Mouse (Mus musculus) heart, adult 9 months (tissue): ENCODE measurements around the gene Gm3336.
A peak's percentile ranks its signal among the peaks of the same experiment; 100 is the strongest.

Experiments used
- DNase-seq, 2 experiments: peaks; one replicate each; pipeline ENCODE4 v3.0.0; 2022; ENCODE audit warnings: low spot score in 2 of 2

The Gm3336 gene

GRCm38 (mm10) chr8:70695318-70696018 lies 22.9 kb upstream of the Gm3336 start:
- peak in 1 of 2 experiments; percentile 46 for DNase-seq

- peak in 1 of 2 experiments; percentile 73 for DNase-seq
Measured at GRCm38 (mm10) chr8:70696019-70696885, 22.1 kb upstream of the Gm3336 start.

- DNase-seq = no peak
Measured at GRCm38 (mm10) chr8:70696946-70697345, 21.4 kb upstream of the Gm3336 start.

- no peak for DNase-seq
Measured at GRCm38 (mm10) chr8:70697366-70698250, 20.7 kb upstream of the Gm3336 start.

DNA sequence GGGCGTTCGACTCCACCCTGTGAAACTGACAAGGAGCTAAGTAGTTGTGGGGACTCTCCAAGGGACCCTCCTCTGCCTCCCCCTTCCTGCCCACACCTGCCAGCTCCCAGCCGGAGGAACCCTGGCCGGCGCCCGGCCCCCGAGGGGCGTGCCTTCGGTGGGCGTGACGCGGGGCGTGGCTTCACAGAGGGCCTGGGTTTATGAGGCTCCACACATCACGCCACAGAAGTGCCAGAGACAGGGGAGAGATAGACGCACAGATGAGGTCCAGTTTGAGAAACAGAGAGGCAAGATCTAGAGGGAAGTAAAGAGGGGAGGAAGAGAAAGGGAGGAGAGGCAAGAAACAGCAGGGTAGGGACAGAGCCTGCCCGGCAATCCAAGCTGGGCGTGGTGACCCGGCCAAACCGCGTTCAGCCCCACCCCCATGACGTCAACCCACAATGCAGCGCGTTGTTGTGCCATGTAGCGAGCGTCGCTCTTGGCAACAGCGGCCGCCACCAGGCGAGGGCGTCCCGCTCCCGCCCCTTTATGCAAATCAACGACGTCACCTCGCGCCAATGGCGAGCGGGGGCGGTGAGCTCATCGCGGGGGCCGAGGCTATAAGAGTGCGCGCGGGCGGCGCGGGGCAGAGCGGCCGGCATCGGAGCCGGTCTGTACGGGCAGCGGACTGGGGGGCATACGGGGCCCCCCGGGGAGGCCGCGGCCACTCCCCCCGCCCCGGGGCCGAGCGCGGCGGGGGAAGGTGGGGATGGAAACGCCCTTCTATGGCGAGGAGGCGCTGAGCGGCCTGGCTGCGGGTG lies 19.8 kb upstream of the Gm3336 start, which contains the start of gene Jund:
TSS of gene Jund (plus strand) at position 640 of the 800 bp plus-strand sequence.
- peak; percentile 99 for DNase-seq

DNA sequence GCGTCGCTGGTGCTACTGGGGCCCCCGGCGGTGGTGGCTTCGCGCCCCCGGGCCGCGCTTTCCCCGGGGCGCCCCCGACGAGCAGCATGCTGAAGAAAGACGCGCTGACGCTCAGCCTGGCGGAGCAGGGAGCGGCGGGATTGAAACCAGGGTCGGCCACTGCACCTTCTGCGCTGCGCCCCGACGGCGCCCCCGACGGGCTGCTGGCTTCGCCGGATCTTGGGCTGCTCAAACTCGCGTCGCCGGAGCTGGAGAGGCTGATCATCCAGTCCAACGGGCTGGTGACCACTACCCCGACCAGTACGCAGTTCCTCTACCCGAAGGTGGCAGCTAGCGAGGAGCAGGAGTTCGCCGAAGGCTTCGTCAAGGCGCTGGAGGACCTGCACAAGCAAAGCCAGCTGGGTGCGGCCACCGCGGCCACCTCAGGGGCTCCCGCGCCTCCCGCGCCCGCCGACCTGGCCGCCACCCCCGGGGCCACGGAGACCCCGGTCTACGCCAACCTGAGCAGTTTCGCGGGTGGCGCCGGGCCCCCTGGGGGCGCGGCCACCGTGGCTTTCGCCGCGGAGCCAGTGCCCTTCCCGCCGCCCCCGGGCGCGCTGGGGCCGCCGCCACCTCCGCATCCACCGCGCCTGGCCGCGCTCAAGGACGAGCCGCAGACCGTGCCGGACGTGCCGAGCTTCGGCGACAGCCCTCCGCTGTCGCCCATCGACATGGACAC lies 19.1 kb upstream of the Gm3336 start:
- peak; percentile 66 to 72 for DNase-seq

DNA sequence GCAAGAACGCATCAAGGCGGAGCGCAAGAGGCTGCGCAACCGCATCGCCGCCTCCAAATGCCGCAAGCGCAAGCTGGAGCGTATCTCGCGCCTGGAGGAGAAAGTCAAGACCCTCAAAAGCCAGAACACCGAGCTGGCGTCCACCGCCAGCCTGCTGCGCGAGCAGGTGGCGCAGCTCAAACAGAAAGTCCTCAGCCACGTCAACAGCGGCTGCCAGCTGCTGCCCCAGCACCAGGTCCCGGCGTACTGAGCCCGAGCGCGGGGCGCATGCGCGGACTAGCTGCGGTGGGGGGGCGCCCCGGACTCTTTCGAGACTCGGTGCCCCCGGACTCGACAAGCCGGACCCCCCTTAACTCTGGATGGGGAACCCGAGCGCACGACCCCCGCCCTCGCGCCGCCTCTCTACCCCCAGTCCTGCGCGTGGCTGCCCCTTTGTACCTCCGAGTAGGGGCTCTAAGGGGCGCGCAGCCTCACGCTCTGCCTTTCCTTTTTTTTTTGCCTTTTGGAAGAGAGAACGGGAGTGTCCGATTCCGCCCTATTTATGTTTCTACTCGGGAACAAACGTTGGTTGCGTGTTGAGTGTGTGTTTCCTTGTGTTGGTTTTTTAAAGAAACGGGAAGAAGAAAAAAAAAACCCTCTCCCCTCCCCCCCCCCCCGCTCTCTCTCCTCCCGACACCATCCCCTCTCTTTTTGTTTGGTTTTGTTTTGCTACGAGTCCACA lies 18.3 kb upstream of the Gm3336 start:
- DNase-seq = peak; percentile 84 to 85

- DNase-seq = peak; percentile 87 to 89
Measured at GRCm38 (mm10) chr8:70700555-70700922, 17.8 kb upstream of the Gm3336 start.

DNA sequence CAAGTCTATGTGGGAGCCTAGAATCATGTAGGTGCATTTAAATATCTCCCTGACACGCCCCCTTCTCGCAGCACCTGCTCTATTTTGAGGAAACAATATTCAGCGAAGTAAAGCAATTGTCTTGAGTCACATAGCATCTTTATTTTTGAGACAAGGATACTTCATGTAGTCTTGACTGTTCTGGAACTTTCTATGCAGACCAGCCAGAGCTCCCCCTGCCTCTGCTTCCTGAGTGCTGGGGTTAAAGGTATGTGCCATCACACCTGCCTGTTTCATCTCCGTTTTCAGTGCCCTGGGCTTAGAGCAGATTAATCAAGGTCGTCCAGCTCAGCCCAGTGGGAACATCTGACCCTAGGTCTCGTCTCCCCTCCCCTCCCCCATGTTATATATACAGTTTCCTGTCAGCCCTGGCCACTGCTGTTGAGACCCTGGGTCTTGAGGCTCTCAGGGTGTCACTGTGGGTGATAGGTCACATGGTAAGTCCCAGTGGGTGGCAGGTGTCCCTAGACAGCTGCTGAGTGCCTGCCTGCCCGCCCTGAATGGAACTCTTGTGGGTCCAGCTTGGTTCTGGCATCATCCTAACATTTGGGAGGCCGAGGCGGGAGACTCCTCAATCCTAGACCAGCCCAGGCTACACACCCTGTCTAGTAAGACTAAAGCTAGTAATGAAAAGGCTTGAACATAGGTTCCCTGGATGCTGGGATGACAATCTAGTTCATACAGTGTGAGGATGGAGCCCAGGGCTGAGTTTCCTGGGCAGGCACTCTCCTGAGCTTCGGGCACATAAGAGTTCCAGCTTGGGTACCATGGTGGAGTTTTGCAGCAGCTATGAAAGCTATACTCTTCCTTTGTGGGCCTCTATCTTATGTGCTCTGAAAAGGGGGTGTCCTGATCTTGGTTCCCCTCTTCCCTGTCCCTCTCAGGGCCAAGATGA lies 17.0 kb upstream of the Gm3336 start:
- no peak for DNase-seq

- DNase-seq = peak in 1 of 2 experiments; percentile 38
Measured at GRCm38 (mm10) chr8:70701982-70702841, 16.1 kb upstream of the Gm3336 start.

DNA sequence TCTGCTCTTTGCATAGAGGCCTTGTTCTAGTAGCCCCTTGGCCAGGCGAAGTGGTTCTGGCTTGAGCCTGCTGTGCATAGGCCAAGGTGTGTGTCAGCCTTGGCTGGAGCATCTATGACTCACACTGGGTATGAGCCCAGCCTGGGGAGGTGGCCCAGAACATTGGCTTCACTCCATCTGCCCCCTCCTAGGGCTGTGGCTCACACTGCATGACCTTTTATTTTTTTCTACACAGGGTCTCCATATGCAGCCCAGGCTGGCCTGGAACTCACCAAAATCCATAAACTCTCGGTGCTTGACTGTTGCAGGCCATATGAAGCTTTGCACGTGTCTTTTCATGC lies 15.5 kb upstream of the Gm3336 start:
- peak; percentile 83 to 89 for DNase-seq

GRCm38 (mm10) chr8:70703287-70703686 lies 15.1 kb upstream of the Gm3336 start, which contains the start of gene Iqcn:
TSS of gene Iqcn (plus strand) at chr8:70703457.
- DNase-seq = no peak

- no peak for DNase-seq
Measured at GRCm38 (mm10) chr8:70708281-70708680, 10.1 kb upstream of the Gm3336 start.

DNA sequence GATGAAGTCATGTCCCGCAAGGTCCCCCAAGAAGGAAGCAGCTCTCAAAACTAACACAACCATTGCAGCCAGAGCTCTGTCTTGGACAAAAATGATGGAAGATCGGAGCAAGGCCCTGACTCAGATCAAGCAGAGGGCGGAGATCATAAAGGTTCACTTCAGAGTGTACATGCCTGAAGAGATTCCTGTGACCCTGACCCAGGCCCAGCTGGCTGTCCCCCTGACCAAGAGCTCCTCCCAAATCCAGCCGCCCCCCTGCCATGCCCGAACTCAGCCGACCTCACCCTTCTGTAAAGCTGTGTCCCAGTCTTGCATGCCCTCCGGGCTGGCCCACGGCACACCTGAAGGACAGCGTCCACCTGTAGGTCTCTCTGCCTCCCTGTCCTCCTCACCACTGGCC lies 8.5 kb upstream of the Gm3336 start:
- no peak for DNase-seq

GRCm38 (mm10) chr8:70710296-70710695 lies 8.0 kb upstream of the Gm3336 start:
- DNase-seq = peak; percentile 41 to 53

GRCm38 (mm10) chr8:70711041-70711440 lies 7.3 kb upstream of the Gm3336 start:
- DNase-seq = no peak

GRCm38 (mm10) chr8:70713991-70714390 lies 4.4 kb upstream of the Gm3336 start:
- no peak for DNase-seq

- no peak for DNase-seq
Measured at GRCm38 (mm10) chr8:70715086-70715485, 3.3 kb upstream of the Gm3336 start.
